Mouse (Mus musculus) liver, embryonic 16.5 days (tissue): ENCODE data around the gene Maats1. TPM values are rescaled to one million over a fixed set of nuclear protein-coding genes. Genes with fewer than 3 reads are reported as not detected.

Source experiments
- ATAC-seq: fragments of 200-750 bp; cut with Nextera tagmentation; 2 replicates; pipeline ENCODE4 v1.8.0; 2017; ENCODE audit warnings: low read depth, mild to moderate bottlenecking, moderate number of reproducible peaks, moderate library complexity
- H3K27ac ChIP-seq: fragments of 300-500 bp; sonication (generic); 2 replicates; pipeline ENCODE4 v1.5.1; 2014; ENCODE audit warnings: mild to moderate bottlenecking, low read length
- H3K27me3 ChIP-seq: fragments of 300-500 bp; sonication (generic); 2 replicates; pipeline ENCODE4 v1.6.1; 2014; ENCODE audit warnings: low read depth, low read length, mixed read lengths; ENCODE audit not compliant: control insufficient read depth, insufficient read depth
- H3K36me3 ChIP-seq: fragments of 300-500 bp; sonication (generic); 2 replicates; pipeline ENCODE4 v1.6.1; 2014; ENCODE audit warnings: mild to moderate bottlenecking; ENCODE audit not compliant: control insufficient read depth, insufficient read depth
- H3K4me1 ChIP-seq: fragments of 300-500 bp; sonication (generic); 2 replicates; pipeline ENCODE4 v1.6.1; 2014; ENCODE audit warnings: low read depth, low read length, mixed read lengths; ENCODE audit not compliant: control insufficient read depth
- H3K4me2 ChIP-seq: fragments of 300-500 bp; sonication (generic); 2 replicates; pipeline ENCODE4 v1.6.1; 2014; ENCODE audit warnings: low read depth, low read length, mixed read lengths
- H3K4me3 ChIP-seq: fragments of 300-500 bp; sonication (generic); 2 replicates; pipeline ENCODE4 v1.5.1; 2014; ENCODE audit warnings: low read depth, mild to moderate bottlenecking, low read length
- H3K9ac ChIP-seq: fragments of 300-500 bp; sonication (generic); 2 replicates; pipeline ENCODE4 v1.6.1; 2014; ENCODE audit warnings: low read depth, low read length
- H3K9me3 ChIP-seq: fragments of 300-500 bp; sonication (generic); replicated peaks from 2 replicates; pipeline ENCODE4 v1.6.1; 2016; ENCODE audit warnings: low read length; ENCODE audit not compliant: control insufficient read depth
- WGBS: fragments of 180-500 bp; shearing (Covaris S2); extraction: QIAGEN DNeasy Blood & Tissue Kit; methylation state at CpG from one replicate; pipeline ENCODE4 v1.1.7; 2014; ENCODE audit not compliant: insufficient replicate concordance; 5-methylcytosine and 5-hydroxymethylcytosine counted together
- polyA plus RNA-seq: library from polyadenylated mRNA; unstranded; fragments of >200 nt; fragmentation: Nextera tagmentation; extraction: Ambion mirVana; gene quantifications from 2 replicates; pipeline ENCODE4 v1.2.1, GENCODE M21; 2015

Maats1 gene
- polyA plus RNA-seq, 1 experiment from 2014 or later, result 0.06 TPM

- ATAC-seq, result no peak
- Histone ChIP-seq H3K9ac (no peak overlapping the region), H3K4me3 (no peak overlapping the region), H3K4me2 (no peak overlapping the region), H3K27ac (0 out of 2 replicates have a peak overlapping the region, but pooled peaks have one; percentile 7), H3K36me3 (no peaks in the 10 kb centered on the region), H3K27me3 (no peaks in the 10 kb centered on the region), H3K9me3 (no peaks in the 10 kb centered on the region), H3K4me1 (no peaks in the 10 kb centered on the region; the same call in 1 of the 2 replicates)
- WGBS, result 27% methylated on average over 5 of the region's 5 CpGs
Measured at GRCm38 (mm10) chr16:38295349-38295930, 46.5 kb downstream of the Maats1 start.

- Histone ChIP-seq H3K27ac (peak within 1 kb of the TSS; percentile 22; the same call in 1 of the 2 replicates), H3K4me3 (peak within 1 kb of the TSS; percentile 34), H3K27me3 (no peaks in the 10 kb centered on the region), H3K9me3 (no peaks in the 10 kb centered on the region), H3K36me3 (no peaks in the 10 kb centered on the region), H3K4me1 (no peaks in the 10 kb centered on the region; the same call in 1 of the 2 replicates), H3K9ac (peak within 1 kb of the TSS; percentile 0; the same call in 1 of the 2 replicates), H3K4me2 (peak within 1 kb of the TSS; percentile 38; the same call in 1 of the 2 replicates)
- WGBS, result 35% methylated on average over 7 of the region's 7 CpGs
- ATAC-seq, result peak; percentile 86
Measured at GRCm38 (mm10) chr16:38294685-38295348, 47.1 kb downstream of the Maats1 start, which contains the start of gene Nr1i2. Gene Nr1i2, minus strand, starts transcription at chr16:38294824.

GRCm38 (mm10) chr16:38290151-38290550 lies 51.8 kb downstream of the Maats1 start:
- H3K27ac ChIP-seq, result no peak overlapping the region
- H3K9ac ChIP-seq, result no peak overlapping the region
- WGBS, result 41% methylated on average over 2 of the region's 2 CpGs
- H3K4me3 ChIP-seq, result no peak overlapping the region
- no peaks in the 10 kb centered on the region for H3K36me3 ChIP-seq
- no peak overlapping the region for H3K4me2 ChIP-seq
- no peaks in the 10 kb centered on the region for H3K27me3 ChIP-seq
- H3K4me1 ChIP-seq, result peaks cover under 1% of the 10 kb centered on the region; the same call in 1 of the 2 replicates
- no peak for ATAC-seq
- no peaks in the 10 kb centered on the region for H3K9me3 ChIP-seq

GRCm38 (mm10) chr16:38288851-38289250 lies 53.1 kb downstream of the Maats1 start:
- Histone ChIP-seq H3K9me3 (no peaks in the 10 kb centered on the region), H3K36me3 (no peaks in the 10 kb centered on the region), H3K4me1 (peaks cover 4% of the 10 kb centered on the region; the same call in 1 of the 2 replicates), H3K9ac (no peak overlapping the region), H3K27ac (peak overlapping the region; percentile 61), H3K4me3 (no peak overlapping the region), H3K27me3 (no peaks in the 10 kb centered on the region), H3K4me2 (peak overlapping the region; percentile 24; the same call in 1 of the 2 replicates)
- WGBS, result 22% methylated on average over 6 of the region's 6 CpGs
- no peak for ATAC-seq

DNA sequence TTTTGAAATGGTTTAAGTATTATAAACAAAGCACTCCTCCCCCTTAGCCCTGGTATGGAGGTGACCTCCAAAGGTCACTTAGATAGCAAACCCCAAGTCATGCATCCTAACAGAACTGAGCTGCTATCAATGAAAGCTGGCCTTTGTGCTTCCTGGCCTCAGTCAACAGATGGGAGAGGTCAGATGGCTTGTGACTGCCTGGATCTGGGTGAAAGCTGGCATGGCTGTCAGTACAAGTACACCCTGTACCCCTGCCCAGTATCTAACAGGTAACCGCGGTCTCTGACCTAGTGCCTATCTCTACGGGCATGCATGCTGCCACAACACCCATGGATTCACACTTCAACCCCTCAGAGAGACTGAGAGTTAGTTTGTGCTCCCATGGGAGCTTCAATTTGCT lies 54.2 kb downstream of the Maats1 start:
- Histone ChIP-seq H3K9ac (no peak overlapping the region), H3K4me3 (no peak overlapping the region), H3K36me3 (no peaks in the 10 kb centered on the region), H3K4me1 (peaks cover 4% of the 10 kb centered on the region; the same call in 1 of the 2 replicates), H3K4me2 (no peak overlapping the region), H3K9me3 (no peaks in the 10 kb centered on the region), H3K27me3 (no peaks in the 10 kb centered on the region), H3K27ac (peak overlapping the region; percentile 79)
- WGBS, result 53% methylated on average over 3 of the region's 3 CpGs
- peak; percentile 81 for ATAC-seq

DNA sequence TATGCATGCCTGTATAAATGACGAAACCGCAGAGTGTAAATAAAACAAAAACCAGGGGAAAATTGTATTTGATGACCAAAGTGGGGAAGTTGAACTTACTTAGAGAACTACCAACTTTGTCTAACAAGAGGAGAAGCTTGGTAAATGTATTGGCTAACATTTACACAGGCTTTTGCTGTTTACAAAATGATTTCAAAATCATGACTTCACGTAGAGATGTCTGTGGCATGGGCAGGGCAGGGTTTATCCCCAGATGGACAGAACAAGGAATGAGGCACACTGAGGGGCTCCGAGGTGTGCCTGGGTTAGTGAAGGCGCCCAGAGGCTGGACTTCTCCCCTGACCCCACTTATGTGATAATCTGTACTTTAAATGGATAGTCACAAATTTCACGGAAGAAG lies 54.6 kb downstream of the Maats1 start:
- Histone ChIP-seq H3K4me1 (peaks cover 4% of the 10 kb centered on the region; the same call in 1 of the 2 replicates), H3K9me3 (no peaks in the 10 kb centered on the region), H3K27me3 (no peaks in the 10 kb centered on the region), H3K4me3 (no peak overlapping the region), H3K4me2 (no peak overlapping the region), H3K27ac (peak overlapping the region; percentile 75), H3K36me3 (no peaks in the 10 kb centered on the region), H3K9ac (no peak overlapping the region)
- peak; percentile 65 for ATAC-seq
- 51% methylated on average over 6 of the region's 6 CpGs for WGBS

DNA sequence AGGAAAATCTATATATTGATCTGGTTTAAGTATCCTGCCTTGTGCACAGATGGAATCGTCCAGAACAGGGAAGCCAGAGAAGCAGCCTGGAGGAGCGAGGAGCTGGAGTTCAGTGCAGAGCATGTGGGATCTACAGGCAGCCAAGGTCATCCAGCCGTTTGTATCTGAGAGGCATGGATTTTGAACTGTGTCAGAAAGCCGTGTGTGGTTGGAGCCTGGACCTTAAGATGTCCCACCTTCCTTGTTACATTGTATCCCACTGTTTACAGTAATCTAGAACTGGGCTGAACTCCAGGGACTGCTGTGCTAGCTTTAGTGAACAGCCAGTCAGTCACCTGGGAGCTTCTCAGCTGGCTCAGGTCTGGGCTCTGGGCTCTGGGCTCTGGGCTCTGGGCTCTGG lies 55.4 kb downstream of the Maats1 start:
- Histone ChIP-seq H3K9me3 (no peaks in the 10 kb centered on the region), H3K4me2 (no peak overlapping the region), H3K4me1 (peaks cover 4% of the 10 kb centered on the region; the same call in 1 of the 2 replicates), H3K4me3 (no peak overlapping the region), H3K27ac (peak overlapping the region; percentile 75), H3K36me3 (no peaks in the 10 kb centered on the region), H3K27me3 (no peaks in the 10 kb centered on the region), H3K9ac (no peak overlapping the region)
- 47% methylated on average over 4 of the region's 4 CpGs for WGBS
- ATAC-seq, result peak; percentile 5; the same call in 1 of the 2 replicates

DNA sequence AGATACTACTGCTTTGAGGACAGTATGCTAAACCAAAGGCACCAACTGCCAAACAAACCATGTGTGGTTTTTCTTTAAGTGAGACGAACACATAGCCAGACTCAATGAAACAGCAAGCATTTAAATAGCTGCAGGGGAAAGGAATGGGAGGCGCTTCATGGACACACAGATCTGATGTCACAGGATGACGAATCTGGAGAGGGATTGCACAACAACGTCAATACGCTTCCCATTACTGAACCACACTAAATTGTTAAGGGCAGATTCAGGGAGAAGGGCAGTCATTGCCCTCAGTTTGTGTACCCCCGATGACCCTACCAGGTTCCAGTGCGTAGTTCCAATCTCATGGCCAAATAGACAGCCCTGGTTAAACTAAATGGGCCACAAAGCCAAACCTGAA lies 56.1 kb downstream of the Maats1 start:
- 56% methylated on average over 7 of the region's 7 CpGs for WGBS
- Histone ChIP-seq H3K4me3 (no peak overlapping the region), H3K36me3 (no peaks in the 10 kb centered on the region), H3K27me3 (no peaks in the 10 kb centered on the region), H3K9ac (no peak overlapping the region), H3K27ac (peak overlapping the region; percentile 35), H3K4me1 (peaks cover 4% of the 10 kb centered on the region; the same call in 1 of the 2 replicates), H3K9me3 (no peaks in the 10 kb centered on the region), H3K4me2 (no peak overlapping the region)
- peak; percentile 14; the same call in 1 of the 2 replicates for ATAC-seq

DNA sequence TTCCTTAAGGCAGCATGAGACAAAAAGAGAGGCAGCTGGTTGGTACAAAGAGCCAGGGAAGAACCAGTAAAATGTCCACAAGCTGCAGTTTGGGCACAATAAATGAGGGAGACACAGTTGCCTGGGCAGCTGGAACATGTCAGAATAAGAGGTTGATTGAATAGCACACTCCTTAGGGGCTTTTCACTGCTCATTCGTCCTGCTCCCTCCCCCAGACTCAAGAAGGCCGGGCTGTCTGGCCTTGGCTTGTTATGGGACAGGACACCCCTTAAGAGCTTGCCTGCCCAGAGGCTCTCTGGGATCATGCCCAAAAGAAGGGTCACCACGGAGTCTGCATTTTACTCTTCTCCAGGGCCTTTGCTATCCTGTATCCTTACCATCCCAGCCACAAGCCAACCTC lies 58.6 kb downstream of the Maats1 start:
- WGBS, result 61% methylated on average over 3 of the region's 3 CpGs

More for the DNA sequence above, 58.6 kb downstream of the Maats1 start:
- Histone ChIP-seq H3K4me3 (no peak overlapping the region), H3K4me2 (no peak overlapping the region), H3K36me3 (no peaks in the 10 kb centered on the region), H3K27me3 (no peaks in the 10 kb centered on the region), H3K27ac (peak overlapping the region; percentile 20; the same call in 1 of the 2 replicates), H3K4me1 (peaks cover 4% of the 10 kb centered on the region), H3K9ac (no peak overlapping the region), H3K9me3 (no peaks in the 10 kb centered on the region)
- ATAC-seq, result no peak
